Mouse (Mus musculus): ENCODE results near the gene Arfip2. TPM values are rescaled to one million over a fixed set of nuclear protein-coding genes. Genes with fewer than 3 reads are reported as not detected.

Arfip2 gene
- polyA plus RNA-seq (2015; fragmentation: Nextera tagmentation; extraction: Ambion mirVana), result 66.0 and 72.7 TPM in 2 replicates

- H3K4me3 ChIP-seq (replicated peaks), result peak within 1 kb of the TSS; percentile 70
- H3K9me3 ChIP-seq, result no peaks in the 10 kb centered on the region
- H3K4me1 ChIP-seq (replicated peaks), result peaks cover 19% of the 10 kb centered on the region
- peak within 1 kb of the TSS; percentile 83 for H3K9ac ChIP-seq
- peak within 1 kb of the TSS; percentile 91 for H3K4me2 ChIP-seq (replicated peaks)
- peak; percentile 97 for ATAC-seq
- no peaks in the 10 kb centered on the region for H3K27me3 ChIP-seq (replicated peaks)
- peaks cover 15% of the 10 kb centered on the region for H3K36me3 ChIP-seq
- H3K27ac ChIP-seq, result peak within 1 kb of the TSS; percentile 89
- whole genome bisulfite sequencing, result under 1% methylated on average over 45 of the region's 45 CpGs
Observed at GRCm38 (mm10) chr7:105640233-105640893, at the start of gene Arfip2, which contains the start of gene Gm45799. Gene Arfip2 (minus strand): TSS chr7:105640416. Gene Gm45799 (plus strand): TSS chr7:105640552.

GRCm38 (mm10) chr7:105685541-105686197 is 45.5 kb upstream of the Arfip2 start:
- H3K4me2 ChIP-seq (replicated peaks), result peak overlapping the region; percentile 36

GRCm38 (mm10) chr7:105650639-105651435 is 10.6 kb upstream of the Arfip2 start, which contains the start of gene Dnhd1:
Gene Dnhd1 (plus strand): TSS chr7:105650827.
- Histone ChIP-seq H3K4me1 (replicated peaks) (peaks cover 8% of the 10 kb centered on the region), H3K27me3 (replicated peaks) (no peaks in the 10 kb centered on the region), H3K36me3 (no peaks in the 10 kb centered on the region), H3K9ac (peak within 1 kb of the TSS; percentile 42), H3K4me3 (replicated peaks) (peak within 1 kb of the TSS; percentile 40), H3K4me2 (replicated peaks) (peak within 1 kb of the TSS; percentile 88), H3K27ac (peak within 1 kb of the TSS; percentile 57; the same call in 1 of the 2 replicates), H3K9me3 (no peaks in the 10 kb centered on the region)
- WGBS, result 1% methylated on average over 17 of the region's 17 CpGs
- ATAC-seq, result peak; percentile 99

More at GRCm38 (mm10) chr7:105685541-105686197, 45.5 kb upstream of the Arfip2 start:
- H3K27ac ChIP-seq, result no peak overlapping the region
- no peaks in the 10 kb centered on the region for H3K27me3 ChIP-seq (replicated peaks)
- ATAC-seq, result peak; percentile 82
- H3K4me1 ChIP-seq (replicated peaks), result no peaks in the 10 kb centered on the region
- WGBS, result 17% methylated on average over 13 of the region's 13 CpGs
- no peak overlapping the region for H3K4me3 ChIP-seq (replicated peaks)
- H3K36me3 ChIP-seq, result no peaks in the 10 kb centered on the region
- no peaks in the 10 kb centered on the region for H3K9me3 ChIP-seq
- H3K9ac ChIP-seq, result no peak overlapping the region

- 71% methylated on average over 3 of the region's 3 CpGs for WGBS
- no peaks in the 10 kb centered on the region for H3K9me3 ChIP-seq
- H3K27me3 ChIP-seq (replicated peaks), result no peaks in the 10 kb centered on the region
- no peak overlapping the region for H3K9ac ChIP-seq
- H3K4me1 ChIP-seq (replicated peaks), result peaks cover 19% of the 10 kb centered on the region
- 0 out of 2 replicates have a peak overlapping the region, but pooled peaks have one; percentile 91 for H3K4me2 ChIP-seq (replicated peaks)
- 0 out of 2 replicates have a peak overlapping the region, but pooled peaks have one; percentile 70 for H3K4me3 ChIP-seq (replicated peaks)
- 0 out of 2 replicates have a peak overlapping the region, but pooled peaks have one; percentile 1 for H3K27ac ChIP-seq
- ATAC-seq, result no peak
- peaks cover 6% of the 10 kb centered on the region for H3K36me3 ChIP-seq
Observed at GRCm38 (mm10) chr7:105641936-105642335, 1.7 kb upstream of the Arfip2 start.

GRCm38 (mm10) chr7:105640894-105641255 is 659 bp upstream of the Arfip2 start:
- H3K9me3 ChIP-seq, result no peaks in the 10 kb centered on the region
- peaks cover 11% of the 10 kb centered on the region for H3K36me3 ChIP-seq
- peak overlapping the region; percentile 91 for H3K4me2 ChIP-seq (replicated peaks)
- H3K27ac ChIP-seq, result peak overlapping the region; percentile 89
- H3K4me1 ChIP-seq (replicated peaks), result peaks cover 19% of the 10 kb centered on the region
- no peaks in the 10 kb centered on the region for H3K27me3 ChIP-seq (replicated peaks)
- peak overlapping the region; percentile 83 for H3K9ac ChIP-seq
- WGBS, result 0% methylated on average over 18 of the region's 18 CpGs
- peak; percentile 37 for ATAC-seq
- peak overlapping the region; percentile 70 for H3K4me3 ChIP-seq (replicated peaks)

GRCm38 (mm10) chr7:105639756-105640155 is 460 bp downstream of the Arfip2 start, which contains the start of gene Timm10b:
Gene Timm10b (plus strand): TSS chr7:105640056.
- 2% methylated on average over 2 of the region's 2 CpGs for WGBS
- H3K4me2 ChIP-seq (replicated peaks), result peak within 1 kb of the TSS; percentile 91
- peaks cover 19% of the 10 kb centered on the region for H3K4me1 ChIP-seq (replicated peaks)
- no peaks in the 10 kb centered on the region for H3K27me3 ChIP-seq (replicated peaks)
- peaks cover 15% of the 10 kb centered on the region for H3K36me3 ChIP-seq
- H3K4me3 ChIP-seq (replicated peaks), result peak within 1 kb of the TSS; percentile 70
- H3K9me3 ChIP-seq, result no peaks in the 10 kb centered on the region
- ATAC-seq, result no peak; the same call in 1 of the 2 replicates
- H3K27ac ChIP-seq, result peak within 1 kb of the TSS; percentile 89
- peak within 1 kb of the TSS; percentile 83 for H3K9ac ChIP-seq

- H3K36me3 ChIP-seq, result peaks cover 15% of the 10 kb centered on the region
- no peak overlapping the region for H3K27ac ChIP-seq
- H3K4me1 ChIP-seq (replicated peaks), result peaks cover 19% of the 10 kb centered on the region
- no peaks in the 10 kb centered on the region for H3K9me3 ChIP-seq
- WGBS, result 69% methylated on average over 9 of the region's 9 CpGs
- H3K4me3 ChIP-seq (replicated peaks), result peak overlapping the region; percentile 70
- peak overlapping the region; percentile 83 for H3K9ac ChIP-seq
- no peak for ATAC-seq
- no peaks in the 10 kb centered on the region for H3K27me3 ChIP-seq (replicated peaks)
- H3K4me2 ChIP-seq (replicated peaks), result peak overlapping the region; percentile 91
Observed at GRCm38 (mm10) chr7:105639304-105639703, 912 bp downstream of the Arfip2 start.

GRCm38 (mm10) chr7:105638776-105639175 is 1.4 kb downstream of the Arfip2 start:
- no peak overlapping the region for H3K27ac ChIP-seq
- peaks cover 19% of the 10 kb centered on the region for H3K4me1 ChIP-seq (replicated peaks)
- H3K9ac ChIP-seq, result no peak overlapping the region
- ATAC-seq, result no peak
- H3K27me3 ChIP-seq (replicated peaks), result no peaks in the 10 kb centered on the region
- no peaks in the 10 kb centered on the region for H3K9me3 ChIP-seq
- H3K4me3 ChIP-seq (replicated peaks), result no peak overlapping the region
- WGBS, result 90% methylated on average over 6 of the region's 6 CpGs
- H3K4me2 ChIP-seq (replicated peaks), result peak overlapping the region; percentile 91; the same call in 1 of the 2 replicates
- H3K36me3 ChIP-seq, result peaks cover 15% of the 10 kb centered on the region

GRCm38 (mm10) chr7:105635726-105636125 is 4.5 kb downstream of the Arfip2 start:
- no peak for ATAC-seq
- Histone ChIP-seq H3K4me1 (replicated peaks) (peaks cover 16% of the 10 kb centered on the region), H3K9ac (no peak overlapping the region), H3K4me3 (replicated peaks) (no peak overlapping the region), H3K9me3 (no peaks in the 10 kb centered on the region), H3K36me3 (peaks cover 15% of the 10 kb centered on the region), H3K27me3 (replicated peaks) (no peaks in the 10 kb centered on the region), H3K27ac (no peak overlapping the region), H3K4me2 (replicated peaks) (no peak overlapping the region)
- WGBS, result 94% methylated on average over 2 of the region's 2 CpGs

GRCm38 (mm10) chr7:105634272-105634920 is 5.8 kb downstream of the Arfip2 start:
- Histone ChIP-seq H3K4me2 (replicated peaks) (peak overlapping the region; percentile 91), H3K9ac (peak overlapping the region; percentile 78; the same call in 1 of the 2 replicates), H3K9me3 (no peaks in the 10 kb centered on the region), H3K4me1 (replicated peaks) (peaks cover 15% of the 10 kb centered on the region), H3K4me3 (replicated peaks) (no peak overlapping the region), H3K36me3 (peaks cover 15% of the 10 kb centered on the region), H3K27me3 (replicated peaks) (no peaks in the 10 kb centered on the region), H3K27ac (no peak overlapping the region; the same call in 1 of the 2 replicates)
- no peak for ATAC-seq
- WGBS, result 46% methylated on average over 9 of the region's 9 CpGs

- H3K27ac ChIP-seq, result peak overlapping the region; percentile 60; the same call in 1 of the 2 replicates
- WGBS, result 4% methylated on average over 10 of the region's 10 CpGs
- H3K9me3 ChIP-seq, result no peaks in the 10 kb centered on the region
- peak overlapping the region; percentile 91 for H3K4me2 ChIP-seq (replicated peaks)
- H3K4me3 ChIP-seq (replicated peaks), result peak overlapping the region; percentile 89
- no peak for ATAC-seq
- H3K27me3 ChIP-seq (replicated peaks), result no peaks in the 10 kb centered on the region
- H3K36me3 ChIP-seq, result peaks cover 15% of the 10 kb centered on the region
- H3K4me1 ChIP-seq (replicated peaks), result peaks cover 15% of the 10 kb centered on the region
- H3K9ac ChIP-seq, result peak overlapping the region; percentile 78
Observed at GRCm38 (mm10) chr7:105633801-105634135, 6.4 kb downstream of the Arfip2 start.
